Mouse (Mus musculus) heart, embryonic 15.5 days (tissue): ENCODE results near the gene Wdr59. TPM values are rescaled to one million over a fixed set of nuclear protein-coding genes. Genes with fewer than 3 reads are reported as not detected.
"Not testable (repeated sequence)": the region's sequence is repeated elsewhere in the genome, so short reads cannot be mapped to it uniquely, and the experiment has no call there.

Experiments
- ATAC-seq: fragments of 200-750 bp; cut with Nextera tagmentation; replicated peaks from 2 replicates; pipeline ENCODE4 v1.8.0; 2017; ENCODE audit warnings: low read depth, moderate TSS enrichment; ENCODE audit not compliant: insufficient number of reproducible peaks, insufficient read depth, low FRiP score
- H3K27ac ChIP-seq: fragments of 300-500 bp; sonication (generic); 2 replicates; pipeline ENCODE4 v1.5.1; 2015; ENCODE audit warnings: mild to moderate bottlenecking, inconsistent platforms
- H3K27me3 ChIP-seq: fragments of 300-500 bp; sonication (generic); 2 replicates; pipeline ENCODE4 v1.6.1; 2015; ENCODE audit warnings: inconsistent platforms
- H3K36me3 ChIP-seq: fragments of 300-500 bp; sonication (generic); 2 replicates; pipeline ENCODE4 v1.6.1; 2015; ENCODE audit warnings: mild to moderate bottlenecking, inconsistent platforms
- H3K4me1 ChIP-seq: fragments of 300-500 bp; sonication (generic); replicated peaks from 2 replicates; pipeline ENCODE4 v1.6.1; 2015; ENCODE audit warnings: inconsistent platforms
- H3K4me2 ChIP-seq: fragments of 300-500 bp; sonication (generic); 2 replicates; pipeline ENCODE4 v1.6.1; 2015; ENCODE audit warnings: inconsistent platforms, mild to moderate bottlenecking, moderate library complexity
- H3K4me3 ChIP-seq: fragments of 300-500 bp; sonication (generic); 2 replicates; pipeline ENCODE4 v1.5.1; 2015; ENCODE audit warnings: mild to moderate bottlenecking, inconsistent platforms
- H3K9ac ChIP-seq: fragments of 300-500 bp; sonication (generic); 2 replicates; pipeline ENCODE4 v1.6.1; 2015; ENCODE audit warnings: mild to moderate bottlenecking, inconsistent platforms
- H3K9me3 ChIP-seq: fragments of 300-500 bp; sonication (generic); replicated peaks from 2 replicates; pipeline ENCODE4 v1.6.1; 2016; ENCODE audit warnings: inconsistent platforms
- WGBS: fragments of 180-500 bp; shearing (Covaris S2); methylation state at CpG from one replicate; pipeline ENCODE4 v1.1.7; 2015; ENCODE audit warnings: mixed read lengths; 5-methylcytosine and 5-hydroxymethylcytosine counted together
- polyA plus RNA-seq: library from polyadenylated mRNA; unstranded; fragments of >200 nt; fragmentation: Nextera tagmentation; extraction: Ambion mirVana; gene quantifications from 2 replicates; pipeline ENCODE4 v1.2.1, GENCODE M21; 2015

The Wdr59 gene
- polyA plus RNA-seq, 1 experiment from 2014 or later = 3.4 TPM

GRCm38 (mm10) chr8:111513446-111513845 is 8.4 kb downstream of the Wdr59 start:
- no peak overlapping the region for H3K9ac ChIP-seq
- no peaks in the 10 kb centered on the region for H3K27me3 ChIP-seq
- H3K4me1 ChIP-seq = peaks cover 34% of the 10 kb centered on the region
- no peaks in the 10 kb centered on the region for H3K9me3 ChIP-seq
- no peak for ATAC-seq
- no peak overlapping the region for H3K27ac ChIP-seq
- H3K36me3 ChIP-seq = peaks cover 4% of the 10 kb centered on the region; the same call in 1 of the 2 replicates
- 84% methylated on average over 8 of the region's 8 CpGs for WGBS
- H3K4me3 ChIP-seq = no peak overlapping the region
- H3K4me2 ChIP-seq = no peak overlapping the region

GRCm38 (mm10) chr8:111512941-111513340 is 9.0 kb downstream of the Wdr59 start:
- ATAC-seq = no peak
- H3K9me3 ChIP-seq = no peaks in the 10 kb centered on the region

GRCm38 (mm10) chr8:111510401-111510800 is 11.5 kb downstream of the Wdr59 start:
- H3K9ac ChIP-seq = no peak overlapping the region
- peak overlapping the region; percentile 68 for H3K27ac ChIP-seq
- ATAC-seq = peak; percentile 74; the same call in 1 of the 2 replicates
- no peaks in the 10 kb centered on the region for H3K27me3 ChIP-seq
- 17% methylated on average over 4 of the region's 4 CpGs for WGBS
- peaks cover under 1% of the 10 kb centered on the region; the same call in 1 of the 2 replicates for H3K36me3 ChIP-seq
- no peaks in the 10 kb centered on the region for H3K9me3 ChIP-seq
- no peak overlapping the region for H3K4me3 ChIP-seq
- H3K4me1 ChIP-seq = peaks cover 36% of the 10 kb centered on the region
- H3K4me2 ChIP-seq = 0 out of 2 replicates have a peak overlapping the region, but pooled peaks have one; percentile 6

More at GRCm38 (mm10) chr8:111512941-111513340, 9.0 kb downstream of the Wdr59 start:
- Histone ChIP-seq H3K36me3 (peaks cover 4% of the 10 kb centered on the region; the same call in 1 of the 2 replicates), H3K27me3 (no peaks in the 10 kb centered on the region), H3K4me3 (no peak overlapping the region), H3K27ac (no peak overlapping the region), H3K4me2 (no peak overlapping the region), H3K4me1 (peaks cover 40% of the 10 kb centered on the region), H3K9ac (no peak overlapping the region)
- WGBS = 59% methylated on average over 7 of the region's 7 CpGs

GRCm38 (mm10) chr8:111509278-111509677 is 12.6 kb downstream of the Wdr59 start:
- no peak for ATAC-seq

GRCm38 (mm10) chr8:111508566-111508965 is 13.3 kb downstream of the Wdr59 start:
- Histone ChIP-seq H3K4me2 (no peak overlapping the region), H3K4me3 (no peak overlapping the region), H3K4me1 (peaks cover 36% of the 10 kb centered on the region), H3K9me3 (no peaks in the 10 kb centered on the region), H3K36me3 (no peaks in the 10 kb centered on the region), H3K27me3 (no peaks in the 10 kb centered on the region), H3K27ac (peak overlapping the region; percentile 68), H3K9ac (no peak overlapping the region)
- 15% methylated on average over 2 of the region's 2 CpGs for WGBS
- no peak; the same call in 1 of the 2 replicates for ATAC-seq

More at GRCm38 (mm10) chr8:111509278-111509677, 12.6 kb downstream of the Wdr59 start:
- Histone ChIP-seq H3K36me3 (no peaks in the 10 kb centered on the region), H3K9me3 (no peaks in the 10 kb centered on the region), H3K9ac (no peak overlapping the region), H3K27me3 (no peaks in the 10 kb centered on the region), H3K4me3 (no peak overlapping the region), H3K4me2 (no peak overlapping the region), H3K4me1 (peaks cover 36% of the 10 kb centered on the region), H3K27ac (peak overlapping the region; percentile 68)
- 50% methylated on average over 11 of the region's 11 CpGs for WGBS

- Histone ChIP-seq H3K9me3 (no peaks in the 10 kb centered on the region), H3K4me2 (0 out of 2 replicates have a peak overlapping the region, but pooled peaks have one; percentile 6), H3K27me3 (no peaks in the 10 kb centered on the region), H3K36me3 (peaks cover 8% of the 10 kb centered on the region; the same call in 1 of the 2 replicates), H3K4me3 (no peak overlapping the region), H3K9ac (no peak overlapping the region), H3K27ac (no peak overlapping the region), H3K4me1 (peaks cover 12% of the 10 kb centered on the region)
- ATAC-seq = no peak
- 32% methylated on average over 11 of the region's 11 CpGs for WGBS
Observed at GRCm38 (mm10) chr8:111501724-111502464, 20.0 kb downstream of the Wdr59 start.

GRCm38 (mm10) chr8:111498249-111498648 is 23.6 kb downstream of the Wdr59 start:
- not testable (repeated sequence) for H3K4me3 ChIP-seq, H3K27ac ChIP-seq, H3K4me2 ChIP-seq, H3K9ac ChIP-seq, H3K27me3 ChIP-seq, H3K9me3 ChIP-seq, ATAC-seq
- WGBS = 71% methylated on average over 6 of the region's 6 CpGs
- H3K4me1 ChIP-seq = peaks cover 12% of the 10 kb centered on the region
- peaks cover 14% of the 10 kb centered on the region; the same call in 1 of the 2 replicates for H3K36me3 ChIP-seq

- peak overlapping the region; percentile 21; the same call in 1 of the 2 replicates for H3K27ac ChIP-seq
- no peaks in the 10 kb centered on the region for H3K4me1 ChIP-seq
- no peaks in the 10 kb centered on the region for H3K27me3 ChIP-seq
- H3K9me3 ChIP-seq = no peaks in the 10 kb centered on the region
- no peak overlapping the region for H3K4me2 ChIP-seq
- H3K9ac ChIP-seq = no peak overlapping the region
- no peak; the same call in 1 of the 2 replicates for ATAC-seq
- no peak overlapping the region for H3K4me3 ChIP-seq
- WGBS = 71% methylated on average over 7 of the region's 7 CpGs
- peaks cover 17% of the 10 kb centered on the region; the same call in 1 of the 2 replicates for H3K36me3 ChIP-seq
Observed at GRCm38 (mm10) chr8:111496326-111496725, 25.6 kb downstream of the Wdr59 start.

GRCm38 (mm10) chr8:111493176-111493575 is 28.7 kb downstream of the Wdr59 start:
- Histone ChIP-seq H3K36me3 (peaks cover 9% of the 10 kb centered on the region; the same call in 1 of the 2 replicates), H3K4me3 (no peak overlapping the region), H3K4me1 (0 out of 2 replicates have a peak, but pooled peaks cover 3% of the 10 kb centered on the region), H3K27me3 (no peaks in the 10 kb centered on the region), H3K9me3 (no peaks in the 10 kb centered on the region), H3K27ac (no peak overlapping the region), H3K9ac (no peak overlapping the region), H3K4me2 (no peak overlapping the region)
- WGBS = 92% methylated on average over 3 of the region's 3 CpGs
- ATAC-seq = no peak

- H3K9ac ChIP-seq = no peak overlapping the region
- H3K4me2 ChIP-seq = no peak overlapping the region
- 0 out of 2 replicates have a peak, but pooled peaks cover 3% of the 10 kb centered on the region for H3K4me1 ChIP-seq
- H3K27ac ChIP-seq = no peak overlapping the region
- no peaks in the 10 kb centered on the region for H3K27me3 ChIP-seq
- H3K36me3 ChIP-seq = peaks cover 9% of the 10 kb centered on the region; the same call in 1 of the 2 replicates
- 84% methylated on average over 9 of the region's 9 CpGs for WGBS
- no peak overlapping the region for H3K4me3 ChIP-seq
- ATAC-seq = no peak
- no peaks in the 10 kb centered on the region for H3K9me3 ChIP-seq
Observed at GRCm38 (mm10) chr8:111492508-111492907, 29.4 kb downstream of the Wdr59 start.

GRCm38 (mm10) chr8:111491191-111491590 is 30.7 kb downstream of the Wdr59 start:
- Histone ChIP-seq H3K4me1 (0 out of 2 replicates have a peak, but pooled peaks cover 3% of the 10 kb centered on the region), H3K9ac (no peak overlapping the region), H3K4me3 (no peak overlapping the region), H3K27me3 (no peaks in the 10 kb centered on the region), H3K9me3 (no peaks in the 10 kb centered on the region), H3K4me2 (no peak overlapping the region), H3K27ac (no peak overlapping the region), H3K36me3 (0 out of 2 replicates have a peak, but pooled peaks cover 8% of the 10 kb centered on the region)
- ATAC-seq = no peak
- 55% methylated on average over 7 of the region's 7 CpGs for WGBS
